Mouse (Mus musculus) liver, embryonic 14.5 days (tissue): ENCODE data around the gene Clta.

Experiments
- CTCF ChIP-seq: IDR thresholded peaks from 2 replicates; pipeline ENCODE4 v1.5.1; 2016; ENCODE audit warnings: antibody characterized with exemption, low read depth, control low read depth
- EP300 ChIP-seq: IDR thresholded peaks from 2 replicates; pipeline ENCODE4 v1.6.1; 2016; ENCODE audit warnings: antibody characterized with exemption, low read depth

DNA sequence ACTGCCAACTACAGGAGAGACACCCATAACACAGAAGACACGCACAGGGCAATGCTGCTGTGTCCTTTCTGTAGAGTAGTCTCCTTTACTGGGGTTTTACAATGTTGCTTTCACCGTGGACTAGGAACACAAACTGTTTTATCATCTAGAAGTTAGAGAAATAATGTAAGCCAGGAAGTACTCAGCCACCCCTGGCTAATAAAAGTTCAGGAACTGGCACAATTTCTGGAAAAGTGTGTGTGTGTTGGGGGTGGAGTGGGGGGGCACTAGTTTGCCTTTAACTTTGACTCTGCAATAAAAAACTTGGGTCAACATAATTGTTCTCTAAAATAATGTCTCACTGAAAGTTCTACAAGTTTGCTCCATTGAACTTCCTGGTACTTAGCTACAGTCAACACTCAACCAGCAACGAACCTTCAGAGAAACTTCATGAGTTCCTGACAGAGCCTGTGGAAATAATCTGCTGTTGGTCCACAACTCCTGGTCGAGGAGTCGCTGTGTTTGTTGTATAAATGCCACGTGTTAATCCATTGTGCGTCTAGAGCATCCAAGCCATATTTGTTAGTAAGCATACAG lies 74.2 kb downstream of the Clta start:
- TF ChIP-seq EP300 (no peak), CTCF (no peak)
